Mouse (Mus musculus) embryonic facial prominence, embryonic 13.5 days (tissue): Measurements from ENCODE around the gene Vmn2r78. TPM values are rescaled to one million over a fixed set of nuclear protein-coding genes. Genes with fewer than 3 reads are reported as not detected.
"Not testable (repeated sequence)": the region's sequence is repeated elsewhere in the genome, so short reads cannot be mapped to it uniquely, and the experiment has no call there.

ENCODE experiments used
- ATAC-seq: fragments of 200-750 bp; cut with Nextera tagmentation; 2 replicates; pipeline ENCODE4 v1.8.0; 2017; ENCODE audit warnings: low read depth; ENCODE audit not compliant: insufficient number of reproducible peaks, insufficient read depth, low FRiP score, low TSS enrichment
- H3K27ac ChIP-seq: fragments of 300-500 bp; sonication (generic); 2 replicates; pipeline ENCODE4 v1.5.1; 2015; ENCODE audit warnings: moderate library complexity, mild to moderate bottlenecking, inconsistent platforms
- H3K27me3 ChIP-seq: fragments of 300-500 bp; sonication (generic); 2 replicates; pipeline ENCODE4 v1.6.1; 2015; ENCODE audit warnings: mild to moderate bottlenecking, inconsistent platforms
- H3K36me3 ChIP-seq: fragments of 300-500 bp; sonication (generic); 2 replicates; pipeline ENCODE4 v1.6.1; 2015; ENCODE audit warnings: mild to moderate bottlenecking, inconsistent platforms
- H3K4me1 ChIP-seq: fragments of 300-500 bp; sonication (generic); 2 replicates; pipeline ENCODE4 v1.6.1; 2015; ENCODE audit warnings: inconsistent platforms
- H3K4me2 ChIP-seq: fragments of 300-500 bp; sonication (generic); 2 replicates; pipeline ENCODE4 v1.6.1; 2015; ENCODE audit warnings: moderate library complexity, mild to moderate bottlenecking, inconsistent platforms
- H3K4me3 ChIP-seq: fragments of 300-500 bp; sonication (generic); 2 replicates; pipeline ENCODE4 v1.5.1; 2015; ENCODE audit warnings: mild to moderate bottlenecking, inconsistent platforms
- H3K9ac ChIP-seq: fragments of 300-500 bp; sonication (generic); 2 replicates; pipeline ENCODE4 v1.6.1; 2015; ENCODE audit warnings: mild to moderate bottlenecking, inconsistent platforms
- H3K9me3 ChIP-seq: fragments of 300-500 bp; sonication (generic); 2 replicates; pipeline ENCODE4 v1.6.1; 2016; ENCODE audit warnings: inconsistent platforms
- WGBS: fragments of 180-500 bp; shearing (Covaris S2); methylation state at CpG from one replicate; pipeline ENCODE4 v1.1.7; 2015; ENCODE audit warnings: mixed read lengths; 5-methylcytosine and 5-hydroxymethylcytosine counted together
- polyA plus RNA-seq: library from polyadenylated mRNA; unstranded; fragments of >200 nt; fragmentation: Nextera tagmentation; extraction: Ambion mirVana; gene quantifications from 2 replicates; pipeline ENCODE4 v1.2.1, GENCODE M21; 2015

The Vmn2r78 gene
- polyA plus RNA-seq, result not detected in 2 replicates

DNA sequence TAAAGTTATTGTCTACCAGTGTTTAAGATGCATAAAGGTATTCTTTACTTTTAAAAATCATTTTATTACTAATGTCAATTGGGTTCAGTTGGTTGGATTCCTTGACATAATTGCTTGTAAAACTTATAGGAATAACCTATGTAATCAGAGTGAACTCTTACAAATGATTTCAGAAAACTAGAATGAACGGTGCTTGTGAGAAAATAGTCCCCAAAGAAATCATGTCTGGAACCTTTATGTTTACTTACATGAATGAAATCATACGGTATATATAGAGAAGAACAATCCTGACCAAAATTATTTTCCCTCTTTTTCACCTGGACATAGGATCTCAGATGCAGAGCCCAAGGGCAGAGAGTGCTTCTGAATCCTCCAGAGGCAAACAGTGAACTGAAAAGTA is at the start of gene Vmn2r78:
Vmn2r78 (plus strand) TSS at position 301 of the 400 bp plus-strand sequence.
- not testable (repeated sequence) for H3K27me3 ChIP-seq, H3K27ac ChIP-seq, H3K9ac ChIP-seq, H3K4me2 ChIP-seq, H3K4me3 ChIP-seq, H3K9me3 ChIP-seq, H3K36me3 ChIP-seq, H3K4me1 ChIP-seq, ATAC-seq
- WGBS, result 81% methylated on average over 2 of the region's 2 CpGs

- H3K9ac ChIP-seq, result no peak overlapping the region
- H3K27ac ChIP-seq, result no peak overlapping the region
- no peaks in the 10 kb centered on the region for H3K4me1 ChIP-seq
- no peaks in the 10 kb centered on the region for H3K9me3 ChIP-seq
- H3K27me3 ChIP-seq, result no peaks in the 10 kb centered on the region
- no peak overlapping the region for H3K4me2 ChIP-seq
- H3K36me3 ChIP-seq, result no peaks in the 10 kb centered on the region
- no peak for ATAC-seq
- WGBS, result 89% methylated on average over 4 of the region's 4 CpGs
- H3K4me3 ChIP-seq, result no peak overlapping the region
These were observed 25.1 kb upstream of the Vmn2r78 start for GRCm38 (mm10) chr7:86889470-86890469.

GRCm38 (mm10) chr7:86937288-86937687 is 22.4 kb downstream of the Vmn2r78 start:
- H3K4me1 ChIP-seq, result no peaks in the 10 kb centered on the region
- ATAC-seq, result no peak
- no peaks in the 10 kb centered on the region for H3K9me3 ChIP-seq
- H3K27me3 ChIP-seq, result no peaks in the 10 kb centered on the region
- no peak overlapping the region for H3K4me3 ChIP-seq
- WGBS, result 75% methylated on average over 5 of the region's 5 CpGs
- no peak overlapping the region for H3K4me2 ChIP-seq
- H3K9ac ChIP-seq, result no peak overlapping the region
- H3K27ac ChIP-seq, result no peak overlapping the region
- no peaks in the 10 kb centered on the region for H3K36me3 ChIP-seq

DNA sequence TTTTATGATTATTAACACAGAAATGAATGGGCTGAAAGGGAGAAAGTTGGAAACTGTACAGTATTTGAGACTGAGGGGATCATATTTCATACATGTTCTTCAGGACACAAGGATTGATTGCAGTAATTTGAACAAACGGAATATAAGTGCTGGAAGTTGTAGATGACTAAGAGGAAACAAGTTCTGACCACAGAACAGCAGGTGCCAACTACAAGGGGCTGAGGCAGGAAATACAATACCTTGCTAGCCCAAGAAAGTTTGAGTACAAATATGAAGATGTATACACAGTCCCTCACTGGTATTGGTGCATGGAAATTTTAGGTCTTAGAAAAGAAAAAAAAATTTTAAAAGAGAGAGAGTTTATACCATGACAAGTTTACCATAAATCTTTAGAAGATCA is 79.8 kb downstream of the Vmn2r78 start:
- H3K36me3 ChIP-seq, result no peaks in the 10 kb centered on the region
- no peak overlapping the region for H3K27ac ChIP-seq
- H3K27me3 ChIP-seq, result no peaks in the 10 kb centered on the region
- H3K9ac ChIP-seq, result no peak overlapping the region
- no peak overlapping the region for H3K4me2 ChIP-seq
- ATAC-seq, result no peak
- H3K4me3 ChIP-seq, result no peak overlapping the region
- H3K9me3 ChIP-seq, result no peaks in the 10 kb centered on the region
- no peaks in the 10 kb centered on the region for H3K4me1 ChIP-seq
- WGBS, result 45% methylated on average over 1 of the region's 1 CpGs

DNA sequence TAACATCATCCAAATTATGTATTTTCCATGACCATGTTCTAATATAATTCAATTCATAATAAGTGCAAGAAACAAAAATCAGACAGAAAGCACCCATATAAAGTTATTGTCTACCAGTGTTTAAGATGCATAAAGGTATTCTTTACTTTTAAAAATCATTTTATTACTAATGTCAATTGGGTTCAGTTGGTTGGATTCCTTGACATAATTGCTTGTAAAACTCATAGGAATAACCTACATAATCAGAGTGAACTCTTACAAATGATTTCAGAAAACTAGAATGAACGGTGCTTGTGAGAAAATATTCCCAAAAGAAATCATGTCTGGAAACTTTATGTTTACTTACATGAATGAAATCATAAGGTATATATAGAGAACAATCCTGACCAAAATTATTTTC is 80.9 kb downstream of the Vmn2r78 start, which contains the start of gene Vmn2r79:
Vmn2r79 (plus strand) TSS at position 301 of the 400 bp plus-strand sequence.
- not testable (repeated sequence) for H3K4me2 ChIP-seq, H3K4me1 ChIP-seq, H3K9me3 ChIP-seq, ATAC-seq, H3K4me3 ChIP-seq, H3K9ac ChIP-seq, H3K36me3 ChIP-seq, H3K27me3 ChIP-seq, H3K27ac ChIP-seq
- WGBS, result 85% methylated on average over 1 of the region's 1 CpGs

Other genes with a start within 250 kb of the Vmn2r78 start
- not detected in 2 replicates for gene Olfr292, start 226.8 kb upstream of the Vmn2r78 start, polyA plus RNA-seq
- not detected in 2 replicates for gene Folh1, start 139.2 kb upstream of the Vmn2r78 start, polyA plus RNA-seq
- gene Vmn2r77, start 120.1 kb upstream of the Vmn2r78 start, polyA plus RNA-seq, result not detected in 2 replicates
- gene Vmn2r79, start 81.0 kb downstream of the Vmn2r78 start, polyA plus RNA-seq, result not detected in 2 replicates